In genomic region chr3:152202942-152203341, GRCm38 (mm10) we compare ENCODE assay signal across 12 mouse cellular contexts. TPM values are rescaled to one million over a fixed set of nuclear protein-coding genes. Genes with fewer than 3 reads are reported as not detected.
"Had no signal": no experiment of that assay in that cellular context is flagged by ENCODE, and none has a peak within 500 bp of the region (broad histone marks: within the 10 kb centered on the region; RNA-seq: fewer than 3 reads in every experiment).

No protein-coding gene starts in this region.

- H3K27ac ChIP-seq: neural tube, embryonic 12.5 days; neural tube, embryonic 13.5 days; neural tube, embryonic 15.5 days; stomach, embryonic 15.5 days; stomach, postnatal 0 days had no signal

- H3K4me1 ChIP-seq: neural tube, embryonic 12.5 days; stomach, embryonic 15.5 days had no signal

- H3K36me3 ChIP-seq: neural tube, embryonic 12.5 days; neural tube, embryonic 13.5 days; neural tube, embryonic 15.5 days; stomach, embryonic 15.5 days had no signal

- H3K27me3 ChIP-seq: neural tube, embryonic 12.5 days; neural tube, embryonic 13.5 days; neural tube, embryonic 15.5 days; stomach, embryonic 15.5 days had no signal

- H3K4me3 ChIP-seq: neural tube, embryonic 12.5 days; neural tube, embryonic 13.5 days; neural tube, embryonic 15.5 days; stomach, embryonic 15.5 days had no signal

- DNase-seq: retina, postnatal 1 day; right cerebral cortex, adult 18-20 months; right cerebral cortex, postnatal 14 days; right cerebral cortex, postnatal 25 days; right cerebral cortex, postnatal 4 days; spleen, adult 18-20 months had no signal

- H3K4me2 ChIP-seq: neural tube, embryonic 12.5 days; neural tube, embryonic 13.5 days; neural tube, embryonic 15.5 days; stomach, embryonic 15.5 days had no signal

- H3K9me3 ChIP-seq: neural tube, embryonic 12.5 days; neural tube, embryonic 13.5 days; neural tube, embryonic 15.5 days; stomach, embryonic 15.5 days had no signal

- H3K9ac ChIP-seq: neural tube, embryonic 12.5 days; neural tube, embryonic 13.5 days; neural tube, embryonic 15.5 days; stomach, embryonic 15.5 days had no signal

RNA-seq across cellular contexts. Expression of gene Gipc2, which starts 36.9 kb away (rescaled TPM):
- total RNA-seq: neutrophil, adult 5-6 weeks had no signal
